Mouse (Mus musculus) heart, adult 2 months (tissue): ENCODE measurements around the gene Col18a1. TPM values are rescaled to one million over a fixed set of nuclear protein-coding genes. Genes with fewer than 3 reads are reported as not detected.

ENCODE experiments used
- DNase-seq, 2 experiments: peaks; one replicate each; pipeline ENCODE4 v3.0.0; 2021
- H3K27ac ChIP-seq: fragments of 200-600 bp; 2 replicates; pipeline ENCODE4 v1.8.1; 2022
- H3K27me3 ChIP-seq: fragments of 200-500 bp; 2 replicates; pipeline ENCODE4 v1.6.1; 2012; ENCODE audit warnings: mild to moderate bottlenecking, low read length, inconsistent platforms, mixed read lengths; ENCODE audit not compliant: control insufficient read depth, insufficient read depth
- H3K36me3 ChIP-seq: fragments of 200-500 bp; 2 replicates; pipeline ENCODE4 v1.6.1; 2012; ENCODE audit warnings: low read length, inconsistent platforms; ENCODE audit not compliant: control insufficient read depth, insufficient read depth
- H3K4me1 ChIP-seq: fragments of 200-500 bp; 2 replicates; pipeline ENCODE4 v1.6.1; 2011; ENCODE audit warnings: low read length; ENCODE audit not compliant: control insufficient read depth, insufficient read depth
- H3K4me3 ChIP-seq: fragments of 200-600 bp; 2 replicates; pipeline ENCODE4 v1.8.1; 2022
- H3K79me2 ChIP-seq: fragments of 200-500 bp; replicated peaks from 2 replicates; pipeline ENCODE4 v1.6.1; 2012; ENCODE audit warnings: mild to moderate bottlenecking, inconsistent platforms, low read length, moderate library complexity, mixed read lengths; ENCODE audit not compliant: control insufficient read depth, insufficient read depth
- H3K9ac ChIP-seq: fragments of 200-500 bp; 2 replicates; pipeline ENCODE4 v1.6.1; 2012; ENCODE audit warnings: low read depth, mild to moderate bottlenecking, control low read depth, inconsistent platforms, low read length, mixed read lengths
- CTCF ChIP-seq: fragments of 200-600 bp; IDR thresholded peaks from 2 replicates; pipeline ENCODE4 v1.8.1; 2022; ENCODE audit warnings: antibody characterized with exemption, mild to moderate bottlenecking, moderate library complexity
- EP300 ChIP-seq: fragments of 200-500 bp; IDR thresholded peaks from 2 replicates; pipeline ENCODE4 v1.6.1; 2011; ENCODE audit warnings: low read depth, low read length, control low read depth; ENCODE audit not compliant: insufficient read depth
- POLR2A ChIP-seq: fragments of 200-500 bp; IDR thresholded peaks from 2 replicates; pipeline ENCODE4 v1.6.1; 2011; ENCODE audit warnings: mild to moderate bottlenecking, low read depth, low read length, control low read depth; ENCODE audit not compliant: insufficient read depth
- WGBS: fragments of 180-500 bp; shearing (Covaris S2); methylation state at CpG from one replicate; pipeline ENCODE4 v1.1.7; 2018; 5-methylcytosine and 5-hydroxymethylcytosine counted together
- intact Hi-C: fragments of 180-260 bp; cut with DNase I; formaldehyde crosslinking; loops from one replicate; pipeline ENCODE4 v1.15.1; 2025
- polyA plus RNA-seq: library from polyadenylated mRNA; depleted of rRNA; stranded (reverse); fragments of >200 nt; gene quantifications from 2 replicates; pipeline ENCODE4 v1.2.3, GENCODE M21; 2012
- total RNA-seq, 2 experiments: library from RNA; stranded (reverse); gene quantifications; 2 replicates each; pipeline ENCODE4 v1.2.3; 2021

Gene Col18a1
- total and polyA plus RNA-seq, 3 experiments = 9.3 to 13.1 (median 9.8) TPM

- Histone ChIP-seq H3K4me1 (peaks cover 7% of the 10 kb centered on the region), H3K27me3 (no peaks in the 10 kb centered on the region), H3K36me3 (no peaks in the 10 kb centered on the region), H3K9ac (no peak overlapping the region), H3K27ac (no peak overlapping the region), H3K79me2 (no peaks in the 10 kb centered on the region), H3K4me3 (no peak overlapping the region)
- TF ChIP-seq CTCF (no peak), POLR2A (no peak), EP300 (no peak)
- intact Hi-C loops = loop anchor here (5.0 kb wide), 1 partner anchor 40 kb away; no protein-coding TSS in a partner anchor
- no peak for DNase-seq
- WGBS = 77% methylated on average over 5 of the region's 5 CpGs
Observed at GRCm38 (mm10) chr10:77201919-77202318, 35.6 kb upstream of the Col18a1 start.

DNA sequence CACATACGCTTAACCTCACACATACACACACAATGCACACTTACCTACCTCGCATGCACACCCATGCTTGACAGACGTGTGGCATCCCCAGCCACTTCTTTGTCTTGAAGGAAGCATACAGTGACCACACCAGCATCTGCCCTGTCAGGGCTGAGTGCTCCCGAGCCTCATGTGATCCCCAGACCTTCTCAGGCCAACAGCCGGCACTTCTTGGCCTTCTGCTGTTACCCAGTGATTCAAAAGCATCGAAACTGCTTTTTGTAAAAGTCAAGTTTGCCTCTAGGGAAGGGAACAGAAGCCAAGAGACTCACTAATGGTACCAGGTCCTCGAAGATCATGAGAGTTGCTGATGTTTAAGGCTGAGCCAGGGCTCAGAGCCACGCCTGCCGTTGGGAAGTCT, 33.9 kb upstream of the Col18a1 start:
- Histone ChIP-seq H3K79me2 (no peaks in the 10 kb centered on the region), H3K27me3 (no peaks in the 10 kb centered on the region), H3K27ac (no peak overlapping the region), H3K4me3 (no peak overlapping the region), H3K4me1 (peaks cover 1% of the 10 kb centered on the region), H3K9ac (no peak overlapping the region), H3K36me3 (no peaks in the 10 kb centered on the region)
- intact Hi-C loops = loop anchor here (5.0 kb wide), 1 partner anchor 38 kb away; no protein-coding TSS in a partner anchor
- 59% methylated on average over 9 of the region's 9 CpGs for WGBS
- TF ChIP-seq POLR2A (no peak), CTCF (no peak), EP300 (no peak)
- DNase-seq = no peak

DNA sequence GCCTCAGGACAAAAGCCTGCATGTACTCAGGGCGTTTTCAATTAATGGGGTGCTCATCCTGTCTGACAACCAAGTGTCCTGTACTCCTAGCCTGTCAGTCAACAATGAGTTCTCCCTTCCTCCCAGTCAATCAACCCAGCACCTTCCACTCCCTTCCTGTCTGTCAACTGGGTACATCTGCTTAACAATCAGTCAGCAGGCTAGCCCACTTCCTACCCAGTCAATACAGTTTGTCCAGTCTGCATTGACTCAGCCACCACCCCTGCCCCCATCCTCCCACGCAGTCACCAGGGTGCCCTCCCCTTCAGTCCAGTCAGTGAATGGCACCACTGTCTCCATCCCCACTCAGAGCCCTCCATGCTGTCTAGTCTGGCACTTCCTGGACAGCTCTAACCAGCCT, 32.9 kb upstream of the Col18a1 start:
- Histone ChIP-seq H3K27ac (no peak overlapping the region), H3K4me3 (no peak overlapping the region), H3K36me3 (no peaks in the 10 kb centered on the region), H3K27me3 (no peaks in the 10 kb centered on the region), H3K9ac (no peak overlapping the region), H3K4me1 (peaks cover 1% of the 10 kb centered on the region), H3K79me2 (no peaks in the 10 kb centered on the region)
- no peak for DNase-seq
- 71% methylated on average over 2 of the region's 2 CpGs for WGBS
- TF ChIP-seq POLR2A = no peak
- TF ChIP-seq CTCF = no peak
- TF ChIP-seq EP300 = no peak
- intact Hi-C loops = no loop called here

GRCm38 (mm10) chr10:77197469-77198209, 31.3 kb upstream of the Col18a1 start:
- H3K27me3 ChIP-seq = no peaks in the 10 kb centered on the region
- H3K27ac ChIP-seq = no peak overlapping the region
- peaks cover 1% of the 10 kb centered on the region for H3K4me1 ChIP-seq
- no peaks in the 10 kb centered on the region for H3K36me3 ChIP-seq
- 49% methylated on average over 9 of the region's 9 CpGs for WGBS
- H3K79me2 ChIP-seq = no peaks in the 10 kb centered on the region
- no peak for TF ChIP-seq CTCF
- TF ChIP-seq POLR2A = no peak
- intact Hi-C loops = no loop called here
- no peak overlapping the region for H3K9ac ChIP-seq
- no peak for DNase-seq
- no peak overlapping the region for H3K4me3 ChIP-seq

DNA sequence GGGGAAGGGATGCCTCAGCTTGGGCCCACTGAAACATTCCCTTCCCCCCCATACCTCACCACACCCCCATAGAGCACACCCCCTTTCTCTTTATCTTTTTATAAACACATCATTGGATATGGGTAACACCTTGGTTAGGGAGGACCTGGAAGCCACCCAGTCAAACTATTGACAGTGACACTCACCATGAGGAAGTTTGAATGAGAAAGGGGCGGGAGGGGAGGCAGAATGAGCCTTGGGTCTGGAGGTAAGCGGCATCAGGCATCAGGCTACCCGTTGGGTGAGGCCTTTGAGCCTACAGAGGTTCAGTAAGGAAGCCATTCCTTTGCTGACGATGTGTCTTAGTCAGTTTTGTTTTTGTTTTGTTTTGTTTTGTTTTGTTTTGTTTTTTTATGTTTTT, 30.3 kb upstream of the Col18a1 start:
- 86% methylated on average over 4 of the region's 4 CpGs for WGBS
- Histone ChIP-seq H3K4me1 (peaks cover 1% of the 10 kb centered on the region), H3K79me2 (no peaks in the 10 kb centered on the region), H3K9ac (no peak overlapping the region), H3K27ac (no peak overlapping the region), H3K27me3 (no peaks in the 10 kb centered on the region), H3K4me3 (no peak overlapping the region), H3K36me3 (no peaks in the 10 kb centered on the region)
- no peak for DNase-seq
- TF ChIP-seq POLR2A (no peak), CTCF (no peak), EP300 (no peak)
- intact Hi-C loops = no loop called here

GRCm38 (mm10) chr10:77196115-77196514, 29.8 kb upstream of the Col18a1 start:
- WGBS = 89% methylated on average over 3 of the region's 3 CpGs
- H3K27me3 ChIP-seq = no peaks in the 10 kb centered on the region
- TF ChIP-seq POLR2A (no peak), CTCF (no peak)
- no peak for DNase-seq
- peaks cover 1% of the 10 kb centered on the region for H3K4me1 ChIP-seq
- H3K9ac ChIP-seq = no peak overlapping the region
- intact Hi-C loops = no loop called here
- H3K36me3 ChIP-seq = no peaks in the 10 kb centered on the region
- no peaks in the 10 kb centered on the region for H3K79me2 ChIP-seq
- H3K27ac ChIP-seq = no peak overlapping the region
- no peak overlapping the region for H3K4me3 ChIP-seq
